Mouse (Mus musculus) forebrain, embryonic 14.5 days (tissue): ENCODE data around the gene Bag5. TPM values are rescaled to one million over a fixed set of nuclear protein-coding genes. Genes with fewer than 3 reads are reported as not detected.

Experiments
- ATAC-seq: fragments of 200-750 bp; cut with Nextera tagmentation; 2 replicates; pipeline ENCODE4 v1.8.0; 2017; ENCODE audit warnings: mild to moderate bottlenecking, moderate library complexity
- DNase-seq: peaks from one replicate; pipeline ENCODE4 v3.0.0-alpha.2; 2015; ENCODE audit warnings: low spot score
- H3K27ac ChIP-seq: fragments of 300-500 bp; sonication (generic); 2 replicates; pipeline ENCODE4 v1.5.1; 2014; ENCODE audit warnings: low read depth, mild to moderate bottlenecking, control low read depth, low read length, moderate library complexity
- H3K27me3 ChIP-seq: fragments of 300-500 bp; sonication (generic); replicated peaks from 2 replicates; pipeline ENCODE4 v1.6.1; 2014; ENCODE audit warnings: low read length, control low read depth, mixed read lengths; ENCODE audit not compliant: control insufficient read depth, insufficient read depth
- H3K36me3 ChIP-seq: fragments of 300-500 bp; sonication (generic); 2 replicates; pipeline ENCODE4 v1.6.1; 2014; ENCODE audit warnings: low read length, control low read depth; ENCODE audit not compliant: control insufficient read depth, insufficient read depth
- H3K4me1 ChIP-seq: fragments of 300-500 bp; sonication (generic); 2 replicates; pipeline ENCODE4 v1.6.1; 2014; ENCODE audit warnings: antibody characterized with exemption, low read length, control low read depth; ENCODE audit not compliant: control insufficient read depth, insufficient read depth
- H3K4me2 ChIP-seq: fragments of 300-500 bp; sonication (generic); 2 replicates; pipeline ENCODE4 v1.6.1; 2014; ENCODE audit warnings: mild to moderate bottlenecking, control low read depth, low read length
- H3K4me3 ChIP-seq: fragments of 300-500 bp; sonication (generic); 2 replicates; pipeline ENCODE4 v1.5.1; 2014; ENCODE audit warnings: low read depth, low read length, control low read depth
- H3K9ac ChIP-seq: fragments of 300-500 bp; sonication (generic); 2 replicates; pipeline ENCODE4 v1.6.1; 2014; ENCODE audit warnings: mild to moderate bottlenecking, low read length, control low read depth, moderate library complexity
- H3K9me3 ChIP-seq: fragments of 300-500 bp; sonication (generic); replicated peaks from 2 replicates; pipeline ENCODE4 v1.6.1; 2016; ENCODE audit warnings: low read length, control low read depth, mixed read lengths; ENCODE audit not compliant: control insufficient read depth
- WGBS: fragments of 180-500 bp; shearing (Covaris S2); extraction: QIAGEN DNeasy Blood & Tissue Kit; methylation state at CpG from one replicate; pipeline ENCODE4 v1.1.7; 2014; 5-methylcytosine and 5-hydroxymethylcytosine counted together
- polyA plus RNA-seq: library from polyadenylated mRNA; unstranded; fragments of >200 nt; fragmentation: Nextera tagmentation; extraction: Ambion mirVana; gene quantifications from 2 replicates; pipeline ENCODE4 v1.2.1, GENCODE M21; 2014

The Bag5 gene
- polyA plus RNA-seq, 1 experiment from 2014 or later, result 60.4 TPM

GRCm38 (mm10) chr12:111755231-111755630, 42.2 kb upstream of the Bag5 start:
- 67% methylated on average over 2 of the region's 2 CpGs for WGBS
- Histone ChIP-seq H3K27ac (no peak overlapping the region), H3K9me3 (no peaks in the 10 kb centered on the region), H3K4me2 (no peak overlapping the region), H3K36me3 (no peaks in the 10 kb centered on the region), H3K4me3 (no peak overlapping the region), H3K9ac (no peak overlapping the region), H3K4me1 (peaks cover 10% of the 10 kb centered on the region), H3K27me3 (no peaks in the 10 kb centered on the region)
- DNase-seq (no peak), ATAC-seq (no peak)

- no peak for ATAC-seq
- no peak overlapping the region for H3K27ac ChIP-seq
- no peak overlapping the region for H3K4me3 ChIP-seq
- H3K36me3 ChIP-seq, result no peaks in the 10 kb centered on the region
- peaks cover 6% of the 10 kb centered on the region for H3K4me1 ChIP-seq
- H3K27me3 ChIP-seq, result no peaks in the 10 kb centered on the region
- H3K9me3 ChIP-seq, result no peaks in the 10 kb centered on the region
- no peak overlapping the region for H3K4me2 ChIP-seq
- no peak overlapping the region for H3K9ac ChIP-seq
- DNase-seq, result no peak
Measured at GRCm38 (mm10) chr12:111754710-111755109, 41.7 kb upstream of the Bag5 start.

- H3K4me2 ChIP-seq, result no peak overlapping the region
- H3K36me3 ChIP-seq, result no peaks in the 10 kb centered on the region
- DNase-seq (no peak), ATAC-seq (no peak)
- no peaks in the 10 kb centered on the region for H3K9me3 ChIP-seq
- H3K9ac ChIP-seq, result no peak overlapping the region
- H3K27ac ChIP-seq, result no peak overlapping the region
- H3K4me3 ChIP-seq, result no peak overlapping the region
- peaks cover 6% of the 10 kb centered on the region for H3K4me1 ChIP-seq
- no peaks in the 10 kb centered on the region for H3K27me3 ChIP-seq
- WGBS, result 64% methylated on average over 8 of the region's 9 CpGs
Measured at GRCm38 (mm10) chr12:111753347-111753746, 40.3 kb upstream of the Bag5 start.

- ATAC-seq (no peak), DNase-seq (no peak)
- 94% methylated on average over 6 of the region's 6 CpGs for WGBS
Measured at GRCm38 (mm10) chr12:111752491-111752890, 39.4 kb upstream of the Bag5 start.

GRCm38 (mm10) chr12:111750739-111751138, 37.7 kb upstream of the Bag5 start:
- no peak overlapping the region for H3K27ac ChIP-seq
- H3K4me1 ChIP-seq, result no peaks in the 10 kb centered on the region
- DNase-seq, result no peak
- no peaks in the 10 kb centered on the region for H3K36me3 ChIP-seq
- H3K9ac ChIP-seq, result no peak overlapping the region
- H3K4me2 ChIP-seq, result no peak overlapping the region
- ATAC-seq, result no peak
- no peaks in the 10 kb centered on the region for H3K27me3 ChIP-seq
- no peak overlapping the region for H3K4me3 ChIP-seq
- H3K9me3 ChIP-seq, result no peaks in the 10 kb centered on the region
- WGBS, result 95% methylated on average over 3 of the region's 3 CpGs

More at GRCm38 (mm10) chr12:111752491-111752890, 39.4 kb upstream of the Bag5 start:
- H3K4me2 ChIP-seq, result no peak overlapping the region
- H3K36me3 ChIP-seq, result no peaks in the 10 kb centered on the region
- H3K27me3 ChIP-seq, result no peaks in the 10 kb centered on the region
- H3K9ac ChIP-seq, result no peak overlapping the region
- H3K4me1 ChIP-seq, result no peaks in the 10 kb centered on the region
- no peak overlapping the region for H3K27ac ChIP-seq
- no peak overlapping the region for H3K4me3 ChIP-seq
- no peaks in the 10 kb centered on the region for H3K9me3 ChIP-seq

DNA sequence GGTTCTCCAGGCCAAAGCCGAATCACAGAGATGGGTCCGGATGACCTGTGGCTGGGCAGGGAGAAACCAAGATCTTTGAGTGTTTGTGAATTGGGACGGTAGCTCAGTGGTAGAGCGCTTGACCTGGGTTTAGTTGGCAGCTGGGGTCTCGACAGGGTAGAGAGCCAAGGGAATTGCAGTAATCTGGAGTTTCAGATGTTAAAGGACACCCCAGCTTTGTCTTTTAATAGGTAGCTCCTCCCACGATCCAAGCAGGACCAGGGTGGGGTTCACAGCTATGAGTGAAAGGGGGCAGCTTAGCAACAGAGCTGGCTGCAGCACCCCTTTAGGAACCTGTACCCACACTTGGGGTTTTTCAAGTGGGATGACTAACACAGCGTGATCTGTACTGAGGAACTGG, 34.4 kb upstream of the Bag5 start:
- Histone ChIP-seq H3K9ac (no peak overlapping the region), H3K27ac (no peak overlapping the region), H3K4me1 (no peaks in the 10 kb centered on the region), H3K4me2 (no peak overlapping the region), H3K9me3 (no peaks in the 10 kb centered on the region), H3K27me3 (no peaks in the 10 kb centered on the region), H3K4me3 (no peak overlapping the region), H3K36me3 (no peaks in the 10 kb centered on the region)
- WGBS, result 83% methylated on average over 7 of the region's 7 CpGs
- ATAC-seq, result no peak
- no peak for DNase-seq

DNA sequence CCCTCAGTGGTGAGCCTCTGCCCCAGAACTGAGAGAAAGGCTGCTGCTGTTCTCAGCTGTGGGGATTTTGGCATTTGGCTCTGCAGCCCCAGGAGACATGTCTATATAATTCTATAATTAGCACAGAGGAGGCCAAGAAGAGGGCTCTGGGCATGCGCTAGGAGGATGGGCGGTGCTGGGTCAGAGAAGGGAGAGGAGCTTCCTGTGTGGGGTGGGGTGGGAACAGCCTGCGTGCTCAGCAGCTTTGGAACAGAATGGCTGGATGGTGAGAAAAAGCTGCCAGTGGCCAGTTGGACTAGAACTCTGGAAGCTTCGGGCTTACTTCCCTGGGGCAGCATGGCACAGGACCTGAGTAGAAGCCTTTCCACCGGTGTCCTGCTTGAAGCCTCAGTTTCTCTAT, 33.0 kb upstream of the Bag5 start:
- no peak for ATAC-seq
- Histone ChIP-seq H3K27ac (no peak overlapping the region), H3K36me3 (no peaks in the 10 kb centered on the region), H3K4me1 (no peaks in the 10 kb centered on the region), H3K27me3 (no peaks in the 10 kb centered on the region), H3K4me3 (no peak overlapping the region), H3K4me2 (no peak overlapping the region), H3K9me3 (no peaks in the 10 kb centered on the region), H3K9ac (no peak overlapping the region)
- DNase-seq, result no peak
- 83% methylated on average over 5 of the region's 5 CpGs for WGBS

DNA sequence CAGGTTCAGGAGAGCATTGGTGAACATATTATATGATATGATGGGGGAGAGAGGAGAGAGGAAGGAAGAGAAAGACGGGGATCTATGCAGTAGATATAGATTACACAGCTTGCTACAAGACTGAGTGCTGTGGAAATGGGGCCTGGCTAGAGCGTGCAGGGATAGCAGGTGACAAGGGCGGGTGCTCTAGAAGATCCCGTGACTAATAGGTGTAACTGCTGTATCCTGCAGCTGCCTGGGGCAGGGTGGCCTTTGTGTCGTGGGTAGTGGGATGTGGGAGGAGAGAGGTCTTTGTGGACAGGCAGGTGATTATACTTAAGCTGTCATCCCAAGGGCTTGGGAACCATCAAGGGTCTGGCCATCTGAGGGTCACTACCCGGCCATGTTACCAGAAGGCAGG, 32.2 kb upstream of the Bag5 start:
- no peak overlapping the region for H3K4me3 ChIP-seq
- WGBS, result 88% methylated on average over 6 of the region's 6 CpGs
- DNase-seq, result no peak
- no peak overlapping the region for H3K27ac ChIP-seq
- no peak overlapping the region for H3K9ac ChIP-seq
- H3K36me3 ChIP-seq, result no peaks in the 10 kb centered on the region
- H3K4me2 ChIP-seq, result no peak overlapping the region
- no peaks in the 10 kb centered on the region for H3K27me3 ChIP-seq
- H3K9me3 ChIP-seq, result no peaks in the 10 kb centered on the region
- no peaks in the 10 kb centered on the region for H3K4me1 ChIP-seq
- no peak for ATAC-seq

DNA sequence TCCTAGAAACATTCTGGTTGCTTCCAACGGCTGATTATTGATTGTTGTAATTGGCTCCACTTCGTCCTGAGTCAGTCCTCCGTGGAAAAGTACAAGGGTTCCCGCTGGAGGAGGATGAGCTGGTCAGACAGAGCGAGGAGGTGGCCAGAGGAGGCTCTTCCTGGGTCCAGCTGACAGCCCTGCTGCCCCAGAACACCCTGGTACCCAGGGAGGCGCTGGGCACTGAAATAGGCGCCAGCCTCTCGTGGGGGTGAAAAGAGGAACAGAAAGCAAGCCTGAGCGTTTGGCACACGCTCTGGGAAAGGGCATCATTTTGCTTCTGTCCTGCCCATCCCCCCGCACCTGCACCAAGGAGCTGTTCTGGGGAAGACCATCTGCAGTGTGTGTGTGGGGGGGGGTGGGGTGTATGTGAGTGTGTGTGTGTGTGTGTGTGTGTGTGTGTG, 30.9 kb upstream of the Bag5 start:
- H3K9ac ChIP-seq, result no peak overlapping the region
- no peaks in the 10 kb centered on the region for H3K9me3 ChIP-seq
- H3K27me3 ChIP-seq, result no peaks in the 10 kb centered on the region
- no peak for DNase-seq
- no peaks in the 10 kb centered on the region for H3K36me3 ChIP-seq
- no peaks in the 10 kb centered on the region for H3K4me1 ChIP-seq
- H3K4me3 ChIP-seq, result no peak overlapping the region
- H3K27ac ChIP-seq, result no peak overlapping the region
- 80% methylated on average over 11 of the region's 11 CpGs for WGBS
- ATAC-seq, result no peak
- no peak overlapping the region for H3K4me2 ChIP-seq
